ENCODE assay signal across 13 mouse cellular contexts in the genomic region with DNA sequence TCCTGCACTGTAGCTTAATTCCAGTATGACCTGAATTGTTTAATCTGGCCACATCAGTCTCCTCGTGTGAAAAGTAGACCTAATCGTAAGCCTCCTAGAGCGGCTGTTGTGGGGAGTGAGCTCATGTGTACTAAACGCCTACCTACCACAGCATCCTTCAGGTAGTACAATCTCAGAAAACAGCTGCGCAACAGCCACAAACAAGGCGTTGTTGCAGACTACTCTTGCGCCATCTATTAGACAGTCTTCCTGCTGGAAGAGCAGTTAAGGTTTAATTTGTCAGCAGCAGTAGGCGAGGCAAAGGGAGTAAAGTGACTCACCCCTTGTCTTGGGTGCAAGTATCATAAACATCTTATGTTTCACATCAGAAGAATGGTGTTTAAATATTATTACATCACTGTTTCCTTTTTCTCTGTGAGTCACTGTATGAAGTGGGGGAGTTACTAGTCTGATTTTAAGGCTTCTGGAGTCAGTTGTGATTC. TPM values are rescaled to one million over a fixed set of nuclear protein-coding genes. Genes with fewer than 3 reads are reported as not detected.
DNase-seq lines count a peak whose midpoint lies in the region; ATAC-seq lines count a peak whose summit lies in the region.
"Had no signal": no experiment of that assay in that cellular context is flagged by ENCODE, and none has a peak within 500 bp of the region (broad histone marks: within the 10 kb centered on the region; RNA-seq: fewer than 3 reads in every experiment).

No protein-coding gene starts in this region.

- no peak overlapping the region for H3K4me3 ChIP-seq in hindbrain, embryonic 16.5 days (ENCODE audit: low read length)
- H3K4me3 ChIP-seq in hindbrain, embryonic 11.5 days (ENCODE audit: low read depth, low read length), result no peak overlapping the region
- no peak overlapping the region for H3K4me3 ChIP-seq in midbrain, embryonic 10.5 days
- H3K4me3 ChIP-seq: heart, adult 2 months; hindbrain, embryonic 12.5 days had no signal

- WGBS in hindbrain, embryonic 16.5 days, result 88% methylated on average over 8 of the region's 8 CpGs
- WGBS in hindbrain, embryonic 11.5 days, result 91% methylated on average over 8 of the region's 8 CpGs
- 94% methylated on average over 8 of the region's 8 CpGs for WGBS in midbrain, embryonic 10.5 days

- H3K9ac ChIP-seq in hindbrain, embryonic 16.5 days (ENCODE audit: low read depth, low read length), result no peak overlapping the region
- no peak overlapping the region for H3K9ac ChIP-seq in hindbrain, embryonic 11.5 days (ENCODE audit: low read depth, low read length)
- H3K9ac ChIP-seq: forebrain, postnatal 0 days; hindbrain, embryonic 12.5 days had no signal

- no peak for DNase-seq in hindbrain, embryonic 11.5 days (ENCODE audit: low spot score)
- DNase-seq in gonadal fat pad, adult 2 months (ENCODE audit: low read depth), result peak; percentile 44
- DNase-seq in naive thymus-derived CD4-positive, alpha-beta T cell, adult 2 months (ENCODE audit: low read depth), result peak; percentile 27
- no peak for DNase-seq in MN1 (ENCODE audit: low spot score)
- no peak for DNase-seq in midbrain, embryonic 10.5 days (ENCODE audit: low spot score)
- DNase-seq in testis, postnatal 10 days (ENCODE audit: low spot score), result no peak
- DNase-seq: forebrain, postnatal 0 days; heart, adult 2 months; kidney, postnatal 14 days; thymus, adult 18-20 months had no signal

- no peak overlapping the region for H3K4me2 ChIP-seq in hindbrain, embryonic 16.5 days (ENCODE audit: low read length)
- no peak overlapping the region for H3K4me2 ChIP-seq in hindbrain, embryonic 11.5 days (replicated peaks; ENCODE audit: low read depth, low read length)
- H3K4me2 ChIP-seq: hindbrain, embryonic 12.5 days had no signal

- ATAC-seq in hindbrain, embryonic 16.5 days, result 0 out of 2 replicates have a peak, but pooled peaks have one; percentile 15
- no peak for ATAC-seq in hindbrain, embryonic 11.5 days (ENCODE audit: low FRiP score)
- ATAC-seq in CD4-positive, CD25-positive, alpha-beta regulatory T cell, adult 4 months, result peak; percentile 59
- ATAC-seq: forebrain, postnatal 0 days had no signal

- H3K4me1 ChIP-seq in hindbrain, embryonic 16.5 days (ENCODE audit: control insufficient read depth, insufficient read depth, low read depth, low read length), result peaks cover 2% of the 10 kb centered on the region; the same call in 1 of the 2 replicates
- H3K4me1 ChIP-seq in hindbrain, embryonic 11.5 days (replicated peaks; ENCODE audit: control insufficient read depth, insufficient read depth, low read length), result no peaks in the 10 kb centered on the region
- peaks cover 21% of the 10 kb centered on the region; the same call in 1 of the 2 replicates for H3K4me1 ChIP-seq in midbrain, embryonic 10.5 days
- H3K4me1 ChIP-seq: hindbrain, embryonic 12.5 days had no signal

- no peaks in the 10 kb centered on the region for H3K27me3 ChIP-seq in hindbrain, embryonic 16.5 days (replicated peaks; ENCODE audit: control insufficient read depth, insufficient read depth, low read length)
- no peaks in the 10 kb centered on the region for H3K27me3 ChIP-seq in hindbrain, embryonic 11.5 days (ENCODE audit: control insufficient read depth, insufficient read depth, low read length)
- no peaks in the 10 kb centered on the region for H3K27me3 ChIP-seq in midbrain, embryonic 10.5 days (ENCODE audit: low read depth, poor library complexity, severe bottlenecking)
- H3K27me3 ChIP-seq: hindbrain, embryonic 12.5 days had no signal

- no peaks in the 10 kb centered on the region for H3K36me3 ChIP-seq in hindbrain, embryonic 16.5 days (ENCODE audit: control insufficient read depth, insufficient read depth, low read length)
- no peaks in the 10 kb centered on the region for H3K36me3 ChIP-seq in hindbrain, embryonic 11.5 days (ENCODE audit: control insufficient read depth, insufficient read depth, low read length)
- 0 out of 2 replicates have a peak, but pooled peaks cover 5% of the 10 kb centered on the region for H3K36me3 ChIP-seq in midbrain, embryonic 10.5 days
- H3K36me3 ChIP-seq: hindbrain, embryonic 12.5 days had no signal

- no peaks in the 10 kb centered on the region for H3K9me3 ChIP-seq in hindbrain, embryonic 16.5 days (ENCODE audit: control insufficient read depth, low read length)
- no peaks in the 10 kb centered on the region for H3K9me3 ChIP-seq in hindbrain, embryonic 11.5 days (ENCODE audit: control insufficient read depth, low read length)
- H3K9me3 ChIP-seq in midbrain, embryonic 10.5 days (replicated peaks), result no peaks in the 10 kb centered on the region
- H3K9me3 ChIP-seq: hindbrain, embryonic 12.5 days had no signal

- no peak overlapping the region for H3K27ac ChIP-seq in hindbrain, embryonic 16.5 days (ENCODE audit: low read depth, low read length)
- H3K27ac ChIP-seq in hindbrain, embryonic 11.5 days (ENCODE audit: low read depth, low read length), result no peak overlapping the region
- H3K27ac ChIP-seq in midbrain, embryonic 10.5 days (replicated peaks), result no peak overlapping the region
- H3K27ac ChIP-seq: heart, adult 2 months; hindbrain, embryonic 12.5 days had no signal

RNA-seq across cellular contexts. Expression of gene Usp6nl, which starts 57.3 kb away (rescaled TPM):
- polyA plus RNA-seq in hindbrain, embryonic 16.5 days (2015; fragmentation: Nextera tagmentation; extraction: Ambion mirVana), result 6.0 and 6.2 TPM in 2 replicates
- polyA plus RNA-seq in hindbrain, embryonic 11.5 days (2014; fragmentation: Nextera tagmentation; extraction: Ambion mirVana), result 12.9 and 15.8 TPM in 2 replicates
- polyA plus RNA-seq in CD4-positive, CD25-positive, alpha-beta regulatory T cell, adult 4 months (2017; shearing (Covaris generic)), result 10 to 100 TPM in 1 of 2 experiments, 1 to 10 TPM in 1; 7.7 to 10.2 TPM
- polyA plus RNA-seq in gonadal fat pad, adult 2 months (2012; rRNA removed), result 9.6 and 11.0 TPM in 2 replicates
- 11.0 and 11.8 TPM in 2 replicates for polyA plus RNA-seq in midbrain, embryonic 10.5 days (2016; fragmentation: Nextera tagmentation; extraction: Ambion mirVana)

Comparison
In these comparisons a context has a peak if more than half of its experiments do, and no peak if none do; other contexts are left out.
1. DNase-seq: peak in gonadal fat pad, adult 2 months (single experiment) and naive thymus-derived CD4-positive, alpha-beta T cell, adult 2 months (single experiment); none in hindbrain, embryonic 11.5 days (single experiment), MN1 (single experiment), midbrain, embryonic 10.5 days (single experiment) and testis, postnatal 10 days (single experiment).